Mouse (Mus musculus) ES-E14 (cell line): ENCODE results near the gene R3hdml.

Experiments used
- MAFK ChIP-seq: IDR thresholded peaks from 2 replicates; pipeline ENCODE4 v1.6.1; 2014; ENCODE audit warnings: mild to moderate bottlenecking, low read depth, low read length, inconsistent platforms; ENCODE audit not compliant: insufficient read depth
- ZC3H11A ChIP-seq: IDR thresholded peaks from 2 replicates; pipeline ENCODE4 v1.6.1; 2012; ENCODE audit warnings: low read depth, mild to moderate bottlenecking, inconsistent platforms, low read length, borderline replicate concordance
- ZNF384 ChIP-seq: IDR thresholded peaks from 2 replicates; pipeline ENCODE4 v1.6.1; 2012; ENCODE audit warnings: low read depth, low read length, inconsistent platforms

GRCm38 (mm10) chr2:163531917-163532316 lies 39.8 kb downstream of the R3hdml start:
- TF ChIP-seq ZNF384, result no peak
- peak; percentile 28; the same call in 1 of the 2 replicates for TF ChIP-seq ZC3H11A
- no peak for TF ChIP-seq MAFK
